Mouse (Mus musculus): ENCODE measurements around the gene Fank1. TPM values are rescaled to one million over a fixed set of nuclear protein-coding genes. Genes with fewer than 3 reads are reported as not detected.
"Not testable (repeated sequence)": the region's sequence is repeated elsewhere in the genome, so short reads cannot be mapped to it uniquely, and the experiment has no call there.

The Fank1 gene
- polyA plus RNA-seq, 1 experiment from 2014 or later: 2.2 TPM

DNA sequence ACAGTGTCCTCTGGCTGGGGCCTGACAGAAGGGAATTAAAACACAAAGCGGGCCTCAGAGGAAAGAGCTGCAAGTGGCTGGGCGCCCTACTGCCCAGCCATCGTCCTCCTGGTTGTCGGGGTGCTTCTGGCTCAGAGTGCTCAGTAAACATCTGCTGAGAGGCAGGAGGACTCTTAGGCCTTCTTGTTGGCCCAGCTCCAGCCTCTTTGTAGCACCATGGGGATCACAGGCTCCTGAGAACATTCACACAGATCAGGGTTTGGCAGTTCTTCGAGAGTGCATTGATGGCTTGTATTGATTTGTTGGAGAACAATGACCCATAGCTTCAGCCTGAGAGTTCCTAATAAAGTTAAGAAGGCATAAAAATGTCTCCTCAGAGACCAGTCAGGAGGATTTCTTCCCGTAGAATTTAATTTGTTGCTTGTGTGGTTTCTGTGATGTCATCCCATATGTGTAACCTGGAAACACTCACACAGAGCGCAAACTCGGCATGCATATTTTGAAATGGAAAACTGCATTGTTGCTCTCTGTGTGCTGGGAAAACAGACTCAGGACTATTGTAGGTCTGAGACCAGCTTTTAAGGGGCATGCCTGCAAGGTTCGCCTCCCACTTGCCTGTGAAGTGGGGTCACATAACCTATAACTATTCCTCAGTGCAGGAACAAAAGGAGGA, 108.2 kb downstream of the Fank1 start:
- H3K4me3 ChIP-seq (ENCODE audit: low read depth, low read length); H3K4me2 ChIP-seq (replicated peaks; ENCODE audit: low read depth, low read length); H3K36me3 ChIP-seq (ENCODE audit: control insufficient read depth, insufficient read depth, low read length); DNase-seq (ENCODE audit: low spot score); H3K27ac ChIP-seq (ENCODE audit: low read depth, low read length); H3K9ac ChIP-seq (ENCODE audit: low read depth, low read length); ATAC-seq (ENCODE audit: low FRiP score); H3K9me3 ChIP-seq (ENCODE audit: control insufficient read depth, low read length); H3K27me3 ChIP-seq (ENCODE audit: control insufficient read depth, insufficient read depth, low read length); H3K4me1 ChIP-seq (replicated peaks; ENCODE audit: control insufficient read depth, insufficient read depth, low read length): not testable (repeated sequence)
- 89% methylated on average over 5 of the region's 9 CpGs for WGBS

DNA sequence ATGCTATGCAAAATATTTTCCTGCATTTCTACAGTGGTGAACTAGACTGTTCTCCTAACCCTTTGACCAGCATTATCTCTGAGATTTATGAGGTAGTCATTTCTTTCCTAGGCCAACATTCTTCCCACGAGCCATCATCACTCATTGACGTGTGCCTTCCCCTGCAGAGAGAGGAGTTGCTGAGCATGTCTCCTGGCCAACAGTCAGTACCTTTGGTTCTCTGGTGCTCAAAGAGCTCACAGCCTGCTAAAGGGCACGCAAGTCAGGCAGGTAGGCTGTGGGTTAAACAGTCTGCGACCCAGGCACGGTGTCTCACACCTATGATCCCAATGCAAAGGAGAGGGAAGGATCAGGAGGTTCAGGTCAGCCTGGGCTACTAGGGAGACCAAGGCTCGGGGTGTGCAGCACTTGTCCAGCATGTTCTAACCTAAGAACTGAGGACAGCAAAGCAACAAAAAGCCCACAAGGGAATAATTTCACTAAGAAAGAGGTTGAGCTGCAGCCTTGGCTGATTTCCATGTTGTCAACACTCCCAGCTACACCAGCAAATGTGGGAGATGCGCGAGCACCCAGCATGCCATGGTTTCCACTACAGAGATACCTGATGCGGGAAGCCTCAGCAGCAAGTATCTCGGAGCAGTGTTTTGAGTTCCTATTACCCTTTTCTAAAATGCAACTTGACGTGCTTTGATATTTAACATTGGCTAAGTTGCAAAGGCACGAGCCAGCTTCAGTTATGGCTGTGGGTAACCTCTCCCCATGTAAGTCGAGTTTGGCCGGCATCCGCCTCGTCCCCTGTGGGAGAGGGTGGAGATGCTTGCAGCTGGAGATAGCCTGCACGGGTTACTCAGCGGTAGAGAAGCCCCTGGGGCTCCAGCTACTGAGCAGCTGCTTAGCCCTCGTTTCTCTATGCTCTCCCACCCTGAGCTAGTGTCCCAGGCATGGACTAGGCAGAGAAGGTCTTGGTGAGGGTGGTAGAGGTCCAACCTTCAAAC, 112.6 kb downstream of the Fank1 start:
- ATAC-seq (ENCODE audit: low FRiP score) (no peak), DNase-seq (ENCODE audit: low spot score) (no peak)
- Histone ChIP-seq H3K9me3 (ENCODE audit: control insufficient read depth, low read length) (no peaks in the 10 kb centered on the region), H3K9ac (ENCODE audit: low read depth, low read length) (no peak overlapping the region), H3K4me1 (replicated peaks; ENCODE audit: control insufficient read depth, insufficient read depth, low read length) (no peaks in the 10 kb centered on the region), H3K27me3 (ENCODE audit: control insufficient read depth, insufficient read depth, low read length) (no peaks in the 10 kb centered on the region), H3K4me2 (replicated peaks; ENCODE audit: low read depth, low read length) (no peak overlapping the region), H3K4me3 (ENCODE audit: low read depth, low read length) (no peak overlapping the region), H3K36me3 (ENCODE audit: control insufficient read depth, insufficient read depth, low read length) (no peaks in the 10 kb centered on the region), H3K27ac (ENCODE audit: low read depth, low read length) (no peak overlapping the region)
- 84% methylated on average over 19 of the region's 19 CpGs for WGBS

DNA sequence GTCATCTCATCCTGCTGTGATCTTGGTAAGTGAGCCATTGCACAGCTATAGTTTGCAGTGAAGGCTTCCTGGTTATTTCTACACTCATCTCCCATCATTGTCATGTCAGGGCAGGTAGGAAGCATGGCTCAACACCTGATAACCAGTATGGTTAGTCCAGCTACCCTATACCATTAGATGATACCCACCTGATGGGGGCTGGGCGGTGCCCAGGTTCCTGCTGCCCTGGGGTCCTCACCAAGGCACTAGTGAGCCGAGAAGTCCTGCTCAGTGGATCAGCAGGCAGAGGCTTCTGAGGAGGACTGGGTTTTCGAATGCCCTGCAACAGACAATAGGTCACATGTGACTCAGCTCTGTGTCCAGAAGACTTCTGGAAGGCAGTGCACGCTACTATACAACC, 113.3 kb downstream of the Fank1 start:
- 89% methylated on average over 4 of the region's 4 CpGs for WGBS
- ATAC-seq (ENCODE audit: low FRiP score): no peak
- H3K9ac ChIP-seq (ENCODE audit: low read depth, low read length): no peak overlapping the region

DNA sequence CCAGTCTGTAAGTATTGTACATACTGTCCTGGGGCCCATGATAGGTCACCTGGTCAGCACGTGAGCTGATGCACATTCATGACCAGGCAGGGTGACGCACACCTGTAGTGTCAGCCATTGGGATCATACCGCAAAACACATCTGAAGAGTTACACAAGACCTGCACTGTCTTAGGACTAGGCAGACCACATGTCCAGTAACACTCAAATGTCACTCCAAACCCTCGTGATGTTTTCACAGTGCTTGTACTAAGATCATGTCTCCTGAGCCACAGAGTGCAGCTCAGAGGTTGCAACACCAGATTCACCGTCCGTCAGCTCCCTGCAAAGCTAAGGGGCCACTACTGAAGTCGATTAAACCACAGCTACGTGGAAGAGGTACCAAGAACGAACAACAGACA, 114.6 kb downstream of the Fank1 start:
- 86% methylated on average over 9 of the region's 9 CpGs for WGBS
- Histone ChIP-seq H3K27me3 (ENCODE audit: control insufficient read depth, insufficient read depth, low read length) (no peaks in the 10 kb centered on the region), H3K9ac (ENCODE audit: low read depth, low read length) (no peak overlapping the region), H3K4me3 (ENCODE audit: low read depth, low read length) (no peak overlapping the region), H3K9me3 (ENCODE audit: control insufficient read depth, low read length) (no peaks in the 10 kb centered on the region), H3K4me1 (replicated peaks; ENCODE audit: control insufficient read depth, insufficient read depth, low read length) (no peaks in the 10 kb centered on the region), H3K27ac (ENCODE audit: low read depth, low read length) (no peak overlapping the region), H3K4me2 (replicated peaks; ENCODE audit: low read depth, low read length) (no peak overlapping the region), H3K36me3 (ENCODE audit: control insufficient read depth, insufficient read depth, low read length) (no peaks in the 10 kb centered on the region)
- ATAC-seq (ENCODE audit: low FRiP score) (no peak), DNase-seq (ENCODE audit: low spot score) (no peak)

More for the DNA sequence above, 113.3 kb downstream of the Fank1 start:
- no peak for DNase-seq (ENCODE audit: low spot score)
- no peak overlapping the region for H3K27ac ChIP-seq (ENCODE audit: low read depth, low read length)
- H3K9me3 ChIP-seq (ENCODE audit: control insufficient read depth, low read length): no peaks in the 10 kb centered on the region
- H3K36me3 ChIP-seq (ENCODE audit: control insufficient read depth, insufficient read depth, low read length): no peaks in the 10 kb centered on the region
- no peaks in the 10 kb centered on the region for H3K27me3 ChIP-seq (ENCODE audit: control insufficient read depth, insufficient read depth, low read length)
- H3K4me1 ChIP-seq (replicated peaks; ENCODE audit: control insufficient read depth, insufficient read depth, low read length): no peaks in the 10 kb centered on the region
- H3K4me3 ChIP-seq (ENCODE audit: low read depth, low read length): no peak overlapping the region
- H3K4me2 ChIP-seq (replicated peaks; ENCODE audit: low read depth, low read length): no peak overlapping the region

DNA sequence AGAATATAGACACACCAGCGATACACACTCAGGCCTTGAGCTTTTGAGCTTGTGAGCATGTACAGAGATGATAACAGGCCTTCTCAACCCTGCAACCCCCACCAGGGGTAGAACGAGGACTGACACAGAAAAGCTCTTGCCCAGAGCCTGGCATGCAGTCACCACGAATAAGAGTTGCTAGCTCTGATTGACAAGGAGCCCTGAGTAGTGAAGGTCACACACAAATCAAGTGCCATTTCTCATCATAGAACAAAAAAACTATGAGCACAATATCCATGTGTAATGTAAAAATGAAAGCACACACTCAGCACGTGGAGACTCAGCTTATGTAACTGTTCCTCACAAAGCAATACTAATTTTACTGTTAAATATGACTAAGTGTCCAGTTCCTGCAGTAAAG, 115.1 kb downstream of the Fank1 start:
- Histone ChIP-seq H3K9ac (ENCODE audit: low read depth, low read length) (no peak overlapping the region), H3K27me3 (ENCODE audit: control insufficient read depth, insufficient read depth, low read length) (no peaks in the 10 kb centered on the region), H3K4me3 (ENCODE audit: low read depth, low read length) (no peak overlapping the region), H3K9me3 (ENCODE audit: control insufficient read depth, low read length) (no peaks in the 10 kb centered on the region), H3K27ac (ENCODE audit: low read depth, low read length) (no peak overlapping the region), H3K4me2 (replicated peaks; ENCODE audit: low read depth, low read length) (no peak overlapping the region), H3K4me1 (replicated peaks; ENCODE audit: control insufficient read depth, insufficient read depth, low read length) (no peaks in the 10 kb centered on the region), H3K36me3 (ENCODE audit: control insufficient read depth, insufficient read depth, low read length) (no peaks in the 10 kb centered on the region)
- 81% methylated on average over 4 of the region's 4 CpGs for WGBS
- no peak for ATAC-seq (ENCODE audit: low FRiP score)
- DNase-seq (ENCODE audit: low spot score): no peak

GRCm38 (mm10) chr7:133899391-133899790, 122.7 kb downstream of the Fank1 start:
- no peaks in the 10 kb centered on the region for H3K27me3 ChIP-seq (ENCODE audit: control insufficient read depth, insufficient read depth, low read length)
- no peaks in the 10 kb centered on the region for H3K9me3 ChIP-seq (ENCODE audit: control insufficient read depth, low read length)
- H3K4me3 ChIP-seq (ENCODE audit: low read depth, low read length): no peak overlapping the region
- DNase-seq (ENCODE audit: low spot score): no peak
- no peak overlapping the region for H3K4me2 ChIP-seq (replicated peaks; ENCODE audit: low read depth, low read length)
- 87% methylated on average over 4 of the region's 4 CpGs for WGBS
- ATAC-seq (ENCODE audit: low FRiP score): no peak
- H3K36me3 ChIP-seq (ENCODE audit: control insufficient read depth, insufficient read depth, low read length): no peaks in the 10 kb centered on the region
- no peak overlapping the region for H3K9ac ChIP-seq (ENCODE audit: low read depth, low read length)
- no peak overlapping the region for H3K27ac ChIP-seq (ENCODE audit: low read depth, low read length)
- H3K4me1 ChIP-seq (replicated peaks; ENCODE audit: control insufficient read depth, insufficient read depth, low read length): no peaks in the 10 kb centered on the region

DNA sequence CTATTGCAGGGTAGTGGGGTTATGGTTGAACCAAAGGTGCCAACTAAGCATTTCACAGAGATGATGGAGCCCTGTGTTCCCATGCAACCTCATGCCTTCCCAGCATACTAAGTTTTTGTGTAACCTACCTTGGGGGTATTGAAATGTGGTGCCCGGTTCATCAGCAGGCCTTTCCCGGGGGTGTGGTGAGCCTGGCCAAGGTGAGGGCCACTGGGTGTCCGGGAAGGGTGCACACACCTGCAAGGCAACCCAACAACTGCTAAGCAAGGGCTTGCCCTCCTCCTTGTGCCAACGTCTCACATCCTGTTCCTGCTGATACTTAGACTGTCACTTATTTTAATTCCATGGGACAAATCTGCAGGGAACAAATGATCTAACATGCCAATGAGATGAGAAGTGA, 132.3 kb downstream of the Fank1 start:
- Histone ChIP-seq H3K27me3 (ENCODE audit: control insufficient read depth, insufficient read depth, low read length) (no peaks in the 10 kb centered on the region), H3K4me1 (replicated peaks; ENCODE audit: control insufficient read depth, insufficient read depth, low read length) (no peaks in the 10 kb centered on the region), H3K9me3 (ENCODE audit: control insufficient read depth, low read length) (no peaks in the 10 kb centered on the region), H3K4me2 (replicated peaks; ENCODE audit: low read depth, low read length) (no peak overlapping the region), H3K9ac (ENCODE audit: low read depth, low read length) (no peak overlapping the region), H3K36me3 (ENCODE audit: control insufficient read depth, insufficient read depth, low read length) (no peaks in the 10 kb centered on the region), H3K27ac (ENCODE audit: low read depth, low read length) (no peak overlapping the region), H3K4me3 (ENCODE audit: low read depth, low read length) (no peak overlapping the region)
- DNase-seq (ENCODE audit: low spot score) (no peak), ATAC-seq (ENCODE audit: low FRiP score) (no peak)
- WGBS: 92% methylated on average over 4 of the region's 4 CpGs

DNA sequence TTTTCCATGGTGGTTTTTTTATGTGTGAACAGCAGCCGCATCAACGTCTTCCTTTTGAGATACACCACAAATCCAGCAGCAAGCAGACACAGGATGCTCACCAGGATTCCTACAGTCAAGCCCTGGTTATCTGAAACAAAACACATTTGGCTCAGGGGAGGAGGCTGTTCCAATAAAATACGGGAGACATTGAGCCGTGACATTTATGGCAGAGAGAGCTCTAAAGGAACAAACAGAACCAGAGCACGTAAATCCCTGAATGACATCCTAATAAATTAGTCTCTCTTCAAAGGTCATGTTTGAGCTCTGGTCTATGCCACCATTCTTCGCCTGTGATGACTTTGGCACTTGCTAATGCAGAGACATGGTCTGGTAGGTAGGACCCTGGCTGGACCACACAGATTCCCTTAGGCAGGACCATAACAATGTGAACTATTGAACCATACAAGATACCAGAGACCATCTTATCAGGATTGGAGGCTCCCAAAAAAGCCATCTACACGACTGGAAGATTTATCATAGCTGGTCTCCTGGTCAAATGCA, 133.2 kb downstream of the Fank1 start:
- 78% methylated on average over 7 of the region's 7 CpGs for WGBS
- H3K36me3 ChIP-seq (ENCODE audit: control insufficient read depth, insufficient read depth, low read length): no peaks in the 10 kb centered on the region
- ATAC-seq (ENCODE audit: low FRiP score) (no peak), DNase-seq (ENCODE audit: low spot score) (no peak)
- no peak overlapping the region for H3K4me3 ChIP-seq (ENCODE audit: low read depth, low read length)
- H3K4me2 ChIP-seq (replicated peaks; ENCODE audit: low read depth, low read length): no peak overlapping the region
- H3K4me1 ChIP-seq (replicated peaks; ENCODE audit: control insufficient read depth, insufficient read depth, low read length): no peaks in the 10 kb centered on the region
- H3K9me3 ChIP-seq (ENCODE audit: control insufficient read depth, low read length): no peaks in the 10 kb centered on the region
- no peak overlapping the region for H3K9ac ChIP-seq (ENCODE audit: low read depth, low read length)
- no peaks in the 10 kb centered on the region for H3K27me3 ChIP-seq (ENCODE audit: control insufficient read depth, insufficient read depth, low read length)
- H3K27ac ChIP-seq (ENCODE audit: low read depth, low read length): no peak overlapping the region
